Mouse (Mus musculus) forebrain, embryonic 15.5 days (tissue): ENCODE data around the gene Mzf1. TPM values are rescaled to one million over a fixed set of nuclear protein-coding genes. Genes with fewer than 3 reads are reported as not detected.
A peak's percentile ranks its signal among the peaks of the same experiment; 100 is the strongest.

Source experiments
- ATAC-seq: fragments of 200-750 bp; cut with Nextera tagmentation; replicated peaks from 2 replicates; pipeline ENCODE4 v1.8.0; 2017; ENCODE audit warnings: mild to moderate bottlenecking, moderate TSS enrichment, moderate library complexity
- H3K27ac ChIP-seq: fragments of 300-500 bp; sonication (generic); replicated peaks from 2 replicates; pipeline ENCODE4 v1.5.1; 2015; ENCODE audit warnings: mild to moderate bottlenecking, inconsistent platforms
- H3K27me3 ChIP-seq: fragments of 300-500 bp; sonication (generic); 2 replicates; pipeline ENCODE4 v1.6.1; 2015; ENCODE audit warnings: inconsistent platforms
- H3K36me3 ChIP-seq: fragments of 300-500 bp; sonication (generic); 2 replicates; pipeline ENCODE4 v1.6.1; 2015; ENCODE audit warnings: mild to moderate bottlenecking, inconsistent platforms
- H3K4me1 ChIP-seq: fragments of 300-500 bp; sonication (generic); 2 replicates; pipeline ENCODE4 v1.6.1; 2015; ENCODE audit warnings: inconsistent platforms
- H3K4me2 ChIP-seq: fragments of 300-500 bp; sonication (generic); replicated peaks from 2 replicates; pipeline ENCODE4 v1.6.1; 2015; ENCODE audit warnings: mild to moderate bottlenecking, inconsistent platforms
- H3K4me3 ChIP-seq: fragments of 300-500 bp; sonication (generic); 2 replicates; pipeline ENCODE4 v1.5.1; 2015; ENCODE audit warnings: mild to moderate bottlenecking, inconsistent platforms
- H3K9ac ChIP-seq: fragments of 300-500 bp; sonication (generic); replicated peaks from 2 replicates; pipeline ENCODE4 v1.6.1; 2015; ENCODE audit warnings: mild to moderate bottlenecking, inconsistent platforms
- H3K9me3 ChIP-seq: fragments of 300-500 bp; sonication (generic); 2 replicates; pipeline ENCODE4 v1.6.1; 2016; ENCODE audit warnings: inconsistent platforms
- WGBS: fragments of 180-500 bp; shearing (Covaris S2); methylation state at CpG from one replicate; pipeline ENCODE4 v1.1.7; 2015; ENCODE audit warnings: mixed read lengths; 5-methylcytosine and 5-hydroxymethylcytosine counted together
- polyA plus RNA-seq: library from polyadenylated mRNA; unstranded; fragments of >200 nt; fragmentation: Nextera tagmentation; extraction: Ambion mirVana; gene quantifications from 2 replicates; pipeline ENCODE4 v1.2.1, GENCODE M21; 2015

Gene Mzf1
- polyA plus RNA-seq, 1 experiment from 2014 or later, result 8.7 TPM

DNA sequence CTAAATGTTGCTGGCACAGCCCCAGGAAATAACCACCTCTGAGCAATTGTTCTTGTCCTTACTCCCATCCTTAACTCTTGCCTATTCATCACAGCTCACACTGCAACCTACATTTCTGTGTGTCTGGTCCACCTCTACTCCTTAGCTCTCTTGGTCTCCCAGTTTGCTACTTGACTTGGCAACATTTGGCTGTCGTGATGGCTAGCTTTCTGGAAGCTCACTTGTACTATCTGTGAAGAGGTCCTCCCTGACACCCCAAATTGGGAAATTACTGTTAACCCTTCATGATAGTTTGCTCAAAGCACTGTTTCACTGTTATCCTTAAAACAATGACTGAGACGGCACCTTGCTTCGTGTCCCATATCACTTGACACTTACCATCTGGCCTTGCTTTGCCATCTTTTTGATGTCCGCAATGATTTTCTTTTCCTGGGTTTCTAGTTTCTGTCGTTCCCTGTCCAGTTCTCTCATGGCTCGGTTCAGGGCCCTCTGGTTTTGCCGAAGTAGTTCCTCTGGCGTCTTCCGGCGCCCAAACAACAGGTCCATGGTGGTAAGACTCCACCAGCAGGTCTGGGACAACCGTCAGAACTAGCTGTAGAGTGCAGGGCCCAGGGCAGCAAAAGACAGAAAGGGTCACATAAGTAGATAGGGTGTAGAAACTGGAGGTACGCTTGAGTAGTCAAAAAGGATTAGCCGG lies 21.0 kb downstream of the Mzf1 start:
- Histone ChIP-seq H3K4me1 (peaks cover 43% of the 10 kb centered on the region), H3K9me3 (no peaks in the 10 kb centered on the region), H3K9ac (peak overlapping the region; percentile 68), H3K27me3 (no peaks in the 10 kb centered on the region), H3K4me3 (peak overlapping the region; percentile 56), H3K27ac (peak overlapping the region; percentile 92), H3K36me3 (peaks cover 63% of the 10 kb centered on the region), H3K4me2 (peak overlapping the region; percentile 78)
- WGBS, result 50% methylated on average over 13 of the region's 13 CpGs
- no peak for ATAC-seq

DNA sequence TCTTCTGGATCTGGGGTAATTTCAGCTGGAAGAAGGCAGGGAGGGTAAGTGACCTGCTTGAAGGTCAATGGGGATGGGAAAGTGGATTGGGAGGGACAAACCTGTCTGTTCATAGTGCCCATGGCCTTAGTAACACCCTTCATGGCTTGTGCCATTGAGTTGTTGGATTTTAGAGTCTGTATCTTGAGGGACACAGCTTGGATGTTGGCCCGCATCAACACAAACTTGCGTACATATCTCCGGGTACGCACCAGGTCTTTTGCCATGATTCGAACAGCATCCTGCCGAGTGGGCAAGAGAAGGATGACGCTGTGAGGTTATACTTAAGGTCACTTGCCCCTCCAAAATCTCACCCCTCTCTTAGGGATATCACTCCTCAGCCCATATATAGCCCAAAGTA lies 22.0 kb downstream of the Mzf1 start:
- Histone ChIP-seq H3K4me3 (no peak overlapping the region), H3K9me3 (no peaks in the 10 kb centered on the region), H3K27me3 (no peaks in the 10 kb centered on the region), H3K4me1 (peaks cover 41% of the 10 kb centered on the region), H3K27ac (no peak overlapping the region), H3K36me3 (peaks cover 73% of the 10 kb centered on the region), H3K9ac (no peak overlapping the region), H3K4me2 (no peak overlapping the region)
- no peak for ATAC-seq
- 91% methylated on average over 7 of the region's 7 CpGs for WGBS

DNA sequence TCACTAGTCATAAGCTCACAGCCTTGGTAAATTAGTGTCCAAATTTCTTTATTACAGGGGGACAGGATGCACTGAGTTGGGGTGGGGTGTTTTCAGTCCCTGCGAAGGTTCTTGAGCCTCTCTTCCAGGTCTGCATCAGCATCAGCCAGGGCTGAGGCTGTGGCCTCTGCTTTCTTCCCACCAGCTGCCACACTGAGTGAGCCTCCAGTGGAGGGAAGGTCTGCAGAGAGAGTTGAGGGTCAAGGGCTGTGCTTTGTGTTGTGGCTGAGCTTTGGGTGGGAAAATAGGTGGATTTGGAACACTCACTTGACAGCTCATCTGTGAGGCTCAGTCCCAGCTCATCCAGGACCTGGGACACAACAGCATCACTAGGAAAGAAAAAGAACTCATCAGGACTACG lies 22.6 kb downstream of the Mzf1 start:
- Histone ChIP-seq H3K4me2 (no peak overlapping the region), H3K9ac (no peak overlapping the region), H3K4me3 (no peak overlapping the region), H3K36me3 (peaks cover 79% of the 10 kb centered on the region), H3K27me3 (no peaks in the 10 kb centered on the region), H3K4me1 (peaks cover 41% of the 10 kb centered on the region), H3K9me3 (no peaks in the 10 kb centered on the region), H3K27ac (no peak overlapping the region)
- ATAC-seq, result no peak
- WGBS, result 86% methylated on average over 2 of the region's 2 CpGs

DNA sequence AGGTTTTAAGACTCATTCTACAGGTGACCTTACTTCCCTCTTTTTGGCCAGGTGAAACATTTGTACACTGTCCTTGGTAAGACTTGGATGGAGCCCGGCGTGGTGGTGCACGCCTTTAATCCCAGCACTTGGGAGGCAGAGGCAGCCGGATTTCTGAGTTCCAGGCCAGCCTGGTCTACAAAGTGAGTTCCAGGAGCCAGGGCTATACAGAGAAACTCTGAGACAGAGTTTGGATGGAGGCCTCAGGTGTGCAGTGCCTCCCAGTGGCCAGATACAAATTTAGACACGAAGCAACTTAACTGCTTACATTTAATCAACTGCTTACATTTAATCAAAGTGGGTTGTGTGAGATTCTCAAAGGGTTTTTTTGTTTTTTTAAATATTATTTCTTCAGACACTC lies 23.5 kb downstream of the Mzf1 start:
- H3K36me3 ChIP-seq, result peaks cover 85% of the 10 kb centered on the region
- peaks cover 41% of the 10 kb centered on the region for H3K4me1 ChIP-seq
- H3K9me3 ChIP-seq, result no peaks in the 10 kb centered on the region
- no peak overlapping the region for H3K4me3 ChIP-seq
- no peak for ATAC-seq
- H3K4me2 ChIP-seq, result no peak overlapping the region
- 67% methylated on average over 5 of the region's 5 CpGs for WGBS
- H3K27me3 ChIP-seq, result no peaks in the 10 kb centered on the region
- no peak overlapping the region for H3K27ac ChIP-seq
- no peak overlapping the region for H3K9ac ChIP-seq

DNA sequence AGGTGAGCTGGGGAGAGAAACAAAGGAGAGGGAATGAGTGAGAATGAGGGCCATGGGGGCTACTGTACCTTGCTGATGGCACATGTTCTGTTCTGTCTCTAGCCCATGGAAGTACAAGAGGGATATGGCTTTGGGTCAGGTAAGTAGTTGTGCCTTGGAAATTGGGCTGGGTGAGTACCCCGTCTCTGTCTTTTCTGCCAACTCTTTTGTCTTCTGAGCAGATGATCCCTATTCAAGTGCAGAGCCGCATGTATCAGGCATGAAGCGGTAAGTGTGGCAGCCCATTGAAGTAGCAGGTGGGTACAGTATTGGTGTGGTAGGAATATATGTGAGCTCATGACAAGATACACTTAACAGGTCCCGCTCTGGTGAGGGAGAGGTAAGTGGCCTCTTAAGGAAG lies 25.6 kb downstream of the Mzf1 start:
- H3K36me3 ChIP-seq, result peaks cover 78% of the 10 kb centered on the region
- peaks cover 34% of the 10 kb centered on the region for H3K4me1 ChIP-seq
- H3K4me2 ChIP-seq, result no peak overlapping the region
- H3K4me3 ChIP-seq, result no peak overlapping the region
- H3K27ac ChIP-seq, result no peak overlapping the region
- no peak overlapping the region for H3K9ac ChIP-seq
- no peaks in the 10 kb centered on the region for H3K9me3 ChIP-seq
- ATAC-seq, result no peak
- H3K27me3 ChIP-seq, result no peaks in the 10 kb centered on the region
- 87% methylated on average over 4 of the region's 4 CpGs for WGBS

DNA sequence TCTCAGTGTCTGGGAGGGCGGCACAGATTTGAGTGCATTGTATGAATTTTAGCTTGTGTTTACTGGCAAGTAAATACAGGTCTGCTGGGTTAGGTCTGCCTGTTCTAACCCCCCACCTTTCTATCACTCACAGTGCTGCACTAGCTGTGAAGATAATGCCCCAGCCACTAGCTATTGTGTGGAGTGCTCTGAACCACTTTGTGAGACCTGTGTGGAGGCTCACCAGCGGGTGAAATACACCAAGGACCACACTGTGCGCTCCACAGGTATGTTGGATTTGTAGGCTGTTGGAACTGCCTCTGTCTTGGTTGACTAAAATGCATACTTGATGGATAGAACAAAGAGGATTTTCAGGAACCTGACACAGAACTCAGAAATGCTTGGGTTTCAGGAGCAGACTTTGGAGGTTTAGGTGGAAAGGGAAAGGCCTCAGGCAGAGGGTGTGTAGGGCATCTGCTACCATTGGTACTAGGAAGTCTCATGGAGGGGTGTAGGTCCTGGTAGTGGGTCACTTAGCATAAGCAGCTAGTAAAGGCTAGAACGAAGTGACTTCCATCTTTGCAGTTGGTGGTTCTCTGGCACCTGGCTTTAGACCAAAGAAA lies 29.0 kb downstream of the Mzf1 start:
- 32% methylated on average over 4 of the region's 4 CpGs for WGBS
- peaks cover 30% of the 10 kb centered on the region for H3K4me1 ChIP-seq
- H3K27me3 ChIP-seq, result no peaks in the 10 kb centered on the region
- peak overlapping the region; percentile 52 for H3K4me3 ChIP-seq
- peaks cover 49% of the 10 kb centered on the region for H3K36me3 ChIP-seq
- H3K27ac ChIP-seq, result peak overlapping the region; percentile 96; the same call in 1 of the 2 replicates
- no peak for ATAC-seq
- H3K9ac ChIP-seq, result peak overlapping the region; percentile 79
- H3K4me2 ChIP-seq, result peak overlapping the region; percentile 96
- H3K9me3 ChIP-seq, result no peaks in the 10 kb centered on the region

DNA sequence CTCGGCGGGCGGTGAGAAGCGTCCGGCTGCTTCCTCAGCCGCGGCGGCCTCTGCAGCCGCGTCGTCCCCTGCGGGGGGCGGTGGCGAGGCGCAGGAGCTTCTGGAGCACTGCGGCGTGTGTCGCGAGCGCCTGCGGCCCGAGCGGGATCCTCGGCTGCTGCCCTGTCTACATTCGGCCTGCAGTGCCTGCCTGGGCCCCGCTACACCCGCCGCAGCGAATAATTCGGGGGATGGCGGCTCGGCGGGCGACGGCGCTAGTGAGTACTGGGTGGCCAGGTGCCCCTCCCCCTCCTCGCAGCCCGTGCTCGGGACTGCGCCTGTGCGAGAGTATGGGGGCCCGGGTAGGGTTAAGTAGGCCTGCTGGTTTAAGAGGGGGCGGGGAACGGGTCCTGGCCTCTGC lies 29.8 kb downstream of the Mzf1 start:
- H3K27ac ChIP-seq, result peak overlapping the region; percentile 96
- H3K4me3 ChIP-seq, result peak overlapping the region; percentile 52
- peak overlapping the region; percentile 79 for H3K9ac ChIP-seq
- no peaks in the 10 kb centered on the region for H3K27me3 ChIP-seq
- WGBS, result under 1% methylated on average over 41 of the region's 44 CpGs
- H3K4me2 ChIP-seq, result peak overlapping the region; percentile 96
- ATAC-seq, result peak; percentile 68
- H3K36me3 ChIP-seq, result peaks cover 41% of the 10 kb centered on the region
- H3K9me3 ChIP-seq, result no peaks in the 10 kb centered on the region
- peaks cover 30% of the 10 kb centered on the region for H3K4me1 ChIP-seq

DNA sequence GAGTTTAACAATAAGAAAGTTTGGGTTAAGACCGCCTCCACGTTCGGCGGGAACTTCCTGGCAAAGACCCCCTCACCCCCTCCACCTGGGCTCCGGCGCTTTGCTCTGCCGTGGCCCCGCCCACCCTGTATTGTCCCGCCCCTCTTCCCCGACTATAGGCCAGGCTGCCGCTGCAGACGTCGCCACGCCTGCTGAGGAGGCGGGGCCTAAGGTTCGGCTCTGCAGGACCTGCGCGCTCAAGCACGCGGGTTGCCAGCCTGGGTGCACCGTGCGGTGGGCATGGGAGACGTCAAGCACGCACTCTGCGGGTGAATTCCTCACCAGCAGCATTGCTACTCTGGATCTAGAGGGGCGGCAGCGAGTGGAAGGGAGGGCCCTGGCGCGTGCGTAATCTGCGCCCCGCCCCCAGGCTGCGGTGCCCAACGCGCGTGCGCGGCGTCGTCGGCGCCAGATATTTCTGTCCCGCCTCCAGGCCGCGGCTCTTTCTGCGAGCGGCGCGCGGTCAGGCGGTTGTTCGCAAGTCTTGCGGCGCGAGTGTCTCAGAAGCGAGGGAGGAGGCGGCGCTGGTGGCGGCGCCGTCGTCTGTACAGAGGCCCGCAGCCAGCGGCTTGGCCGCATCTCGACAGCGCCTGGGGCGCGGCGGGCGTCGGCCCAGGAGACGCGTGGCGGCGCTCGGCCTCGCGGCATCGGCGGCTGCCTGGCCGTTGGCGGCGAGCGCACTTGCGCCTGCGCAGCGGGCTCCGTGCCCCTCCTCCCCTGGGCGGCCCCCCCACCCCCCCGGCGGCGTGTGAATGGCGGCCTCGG lies 30.4 kb downstream of the Mzf1 start:
- Histone ChIP-seq H3K4me3 (peak overlapping the region; percentile 52), H3K4me2 (peak overlapping the region; percentile 96), H3K27ac (peak overlapping the region; percentile 96), H3K4me1 (peaks cover 30% of the 10 kb centered on the region), H3K9ac (peak overlapping the region; percentile 79), H3K36me3 (peaks cover 34% of the 10 kb centered on the region), H3K9me3 (no peaks in the 10 kb centered on the region), H3K27me3 (no peaks in the 10 kb centered on the region)
- peak; percentile 88 for ATAC-seq
- 0% methylated on average over 88 of the region's 95 CpGs for WGBS

DNA sequence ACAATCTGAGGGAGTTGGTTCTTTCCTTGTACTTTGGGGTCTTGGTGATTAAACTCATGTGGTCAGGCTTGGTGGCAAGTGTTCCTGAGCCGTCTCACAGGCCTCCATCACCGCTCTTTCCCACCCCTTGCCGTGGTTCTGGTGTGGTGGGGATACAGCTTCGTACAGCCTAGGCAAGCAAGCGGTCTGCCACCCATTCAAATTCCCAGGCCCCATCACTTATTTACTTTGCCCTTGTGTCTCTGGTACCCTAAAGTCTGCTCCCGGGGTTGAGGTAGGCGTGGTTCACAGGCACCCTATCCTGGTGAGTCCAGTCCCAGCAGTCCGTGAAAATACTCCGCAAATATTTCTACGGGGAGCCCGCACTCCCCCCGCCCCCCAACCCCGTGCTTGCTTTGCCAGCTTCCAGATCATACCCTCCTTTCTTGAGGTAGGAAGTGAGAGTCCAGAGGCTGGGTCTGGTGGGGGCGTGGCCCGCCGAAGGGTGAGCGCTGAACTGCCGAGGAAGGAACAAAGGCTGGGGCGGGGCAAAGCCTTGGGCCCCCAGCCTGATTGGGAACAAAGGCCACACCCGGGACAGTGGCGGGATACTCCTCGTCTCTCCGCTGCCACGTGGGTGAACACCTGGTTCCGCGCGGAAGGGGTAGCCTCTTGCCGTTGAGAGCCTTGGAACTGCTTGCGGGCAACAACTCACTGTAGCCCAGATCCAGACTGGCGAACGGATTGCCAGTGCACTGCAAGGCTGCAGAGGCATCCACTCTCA lies 31.6 kb downstream of the Mzf1 start:
- Histone ChIP-seq H3K4me3 (peak overlapping the region; percentile 52), H3K9me3 (no peaks in the 10 kb centered on the region), H3K27me3 (no peaks in the 10 kb centered on the region), H3K4me1 (peaks cover 32% of the 10 kb centered on the region), H3K27ac (peak overlapping the region; percentile 96), H3K9ac (peak overlapping the region; percentile 79), H3K4me2 (peak overlapping the region; percentile 96), H3K36me3 (peaks cover 23% of the 10 kb centered on the region)
- 2% methylated on average over 31 of the region's 31 CpGs for WGBS
- peak; percentile 35 for ATAC-seq

DNA sequence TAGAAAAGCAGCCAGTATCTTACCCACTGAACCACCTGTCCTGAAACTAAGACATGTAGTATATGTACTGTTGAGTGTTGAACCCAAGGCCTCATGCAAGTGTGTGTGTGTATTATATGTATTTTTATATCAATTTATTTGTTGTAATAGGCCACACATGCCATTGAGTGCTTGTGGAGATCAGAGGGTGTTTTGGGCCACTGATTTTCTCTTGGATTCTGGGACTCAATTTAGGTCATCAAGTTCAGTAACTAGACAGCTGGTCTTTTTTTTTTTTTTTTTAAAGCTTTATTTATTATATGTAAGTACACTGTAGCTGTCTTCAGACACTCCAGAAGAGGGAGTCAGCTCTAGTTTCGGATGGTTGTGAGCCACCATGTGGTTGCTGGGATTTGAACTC lies 39.3 kb downstream of the Mzf1 start:
- ATAC-seq, result no peak
- no peaks in the 10 kb centered on the region for H3K9me3 ChIP-seq

DNA sequence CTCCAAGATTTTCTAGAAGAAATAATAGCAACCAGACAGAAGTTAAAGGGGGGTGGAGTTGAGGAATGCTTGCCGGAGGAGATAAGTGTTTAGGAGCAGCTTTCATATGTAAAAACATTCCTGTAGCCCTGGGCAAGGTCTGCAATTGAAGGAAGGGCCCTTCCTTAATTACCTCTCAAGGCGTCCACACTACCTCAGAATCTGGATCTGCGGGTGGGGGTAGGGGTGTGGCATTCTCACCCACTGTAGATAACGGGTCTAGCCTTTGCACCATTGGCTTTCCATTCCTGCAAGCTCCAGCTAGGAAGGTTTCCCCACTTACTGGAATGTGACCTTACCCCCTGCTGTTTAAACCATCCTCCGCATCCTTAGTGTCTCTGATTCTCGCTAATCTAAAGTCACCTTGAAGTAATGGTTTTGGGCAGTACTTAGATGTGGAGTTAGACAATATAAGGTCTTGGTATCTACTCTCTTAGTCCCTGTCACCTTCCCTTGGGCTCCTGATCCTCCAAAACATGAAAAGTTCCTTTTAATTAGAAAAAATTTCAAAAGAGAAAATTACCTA lies 40.2 kb downstream of the Mzf1 start:
- H3K9me3 ChIP-seq, result no peaks in the 10 kb centered on the region
- peaks cover 13% of the 10 kb centered on the region for H3K4me1 ChIP-seq
- no peak overlapping the region for H3K9ac ChIP-seq
- H3K27ac ChIP-seq, result no peak overlapping the region
- 44% methylated on average over 6 of the region's 6 CpGs for WGBS
- no peaks in the 10 kb centered on the region for H3K27me3 ChIP-seq
- no peaks in the 10 kb centered on the region for H3K36me3 ChIP-seq
- ATAC-seq, result no peak
- no peak overlapping the region for H3K4me3 ChIP-seq
- H3K4me2 ChIP-seq, result no peak overlapping the region

More for the DNA sequence above, 39.3 kb downstream of the Mzf1 start:
- H3K27me3 ChIP-seq, result no peaks in the 10 kb centered on the region
- H3K4me1 ChIP-seq, result peaks cover 11% of the 10 kb centered on the region
- H3K27ac ChIP-seq, result no peak overlapping the region
- no peak overlapping the region for H3K4me2 ChIP-seq
- WGBS, result 93% methylated on average over 1 of the region's 1 CpGs
- no peak overlapping the region for H3K4me3 ChIP-seq
- no peaks in the 10 kb centered on the region for H3K36me3 ChIP-seq
- H3K9ac ChIP-seq, result no peak overlapping the region
